Mouse (Mus musculus): ENCODE measurements around the gene Ppil6. TPM values are rescaled to one million over a fixed set of nuclear protein-coding genes. Genes with fewer than 3 reads are reported as not detected.
"Not testable (repeated sequence)": the region's sequence is repeated elsewhere in the genome, so short reads cannot be mapped to it uniquely, and the experiment has no call there.

Ppil6 gene
- polyA plus RNA-seq, 1 experiment from 2014 or later = 1.2 TPM

DNA sequence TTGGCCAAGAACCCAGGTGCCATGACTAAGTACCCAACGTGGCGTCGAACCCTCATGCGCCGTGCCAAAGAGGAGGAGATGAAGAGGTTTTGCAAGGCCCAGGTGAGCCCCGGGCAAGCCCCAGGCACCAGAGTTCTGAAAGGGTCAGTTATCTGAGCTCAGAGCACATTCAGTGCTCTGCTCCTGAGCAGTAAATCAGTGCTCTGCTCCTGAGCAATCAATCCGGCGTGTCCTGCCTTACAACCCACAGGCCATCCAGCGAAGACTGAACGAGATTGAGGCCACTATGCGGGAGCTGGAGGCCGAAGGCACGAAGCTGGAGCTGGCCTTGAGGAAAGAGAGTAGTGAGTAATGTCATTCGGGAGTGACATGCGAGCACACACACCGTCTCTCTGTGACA lies 4.5 kb upstream of the Ppil6 start:
- no peaks in the 10 kb centered on the region for H3K9me3 ChIP-seq
- no peak for DNase-seq (ENCODE audit: low spot score)
- no peak overlapping the region for H3K4me3 ChIP-seq
- H3K27ac ChIP-seq = no peak overlapping the region
- WGBS = 91% methylated on average over 16 of the region's 16 CpGs
- H3K36me3 ChIP-seq = peaks cover 80% of the 10 kb centered on the region
- no peaks in the 10 kb centered on the region for H3K27me3 ChIP-seq (ENCODE audit: insufficient read depth, poor library complexity, severe bottlenecking)
- H3K4me1 ChIP-seq (replicated peaks) = peaks cover 43% of the 10 kb centered on the region

GRCm38 (mm10) chr10:41486506-41487170 lies 3.6 kb upstream of the Ppil6 start:
- Histone ChIP-seq H3K36me3 (peaks cover 72% of the 10 kb centered on the region), H3K4me3 (no peak overlapping the region), H3K9me3 (no peaks in the 10 kb centered on the region), H3K27ac (no peak overlapping the region), H3K27me3 (ENCODE audit: insufficient read depth, poor library complexity, severe bottlenecking) (no peaks in the 10 kb centered on the region), H3K4me1 (replicated peaks) (peaks cover 36% of the 10 kb centered on the region)
- no peak for DNase-seq (ENCODE audit: low spot score)
- 87% methylated on average over 14 of the region's 14 CpGs for WGBS

- H3K4me3 ChIP-seq = peak overlapping the region; percentile 62
- no peaks in the 10 kb centered on the region for H3K27me3 ChIP-seq (ENCODE audit: insufficient read depth, poor library complexity, severe bottlenecking)
- 50% methylated on average over 7 of the region's 7 CpGs for WGBS
- H3K9me3 ChIP-seq = no peaks in the 10 kb centered on the region
- H3K4me1 ChIP-seq (replicated peaks) = peaks cover 36% of the 10 kb centered on the region
- H3K36me3 ChIP-seq = peaks cover 49% of the 10 kb centered on the region
- 0 out of 2 replicates have a peak overlapping the region, but pooled peaks have one; percentile 93 for H3K27ac ChIP-seq
- no peak for DNase-seq (ENCODE audit: low spot score)
Observed at GRCm38 (mm10) chr10:41488877-41489276, 1.4 kb upstream of the Ppil6 start.

GRCm38 (mm10) chr10:41489294-41489693 lies 945 bp upstream of the Ppil6 start:
- 35% methylated on average over 8 of the region's 8 CpGs for WGBS
- H3K4me3 ChIP-seq = peak overlapping the region; percentile 62
- peaks cover 45% of the 10 kb centered on the region for H3K36me3 ChIP-seq
- no peaks in the 10 kb centered on the region for H3K9me3 ChIP-seq
- H3K27ac ChIP-seq = peak overlapping the region; percentile 93
- H3K4me1 ChIP-seq (replicated peaks) = peaks cover 36% of the 10 kb centered on the region
- no peaks in the 10 kb centered on the region for H3K27me3 ChIP-seq (ENCODE audit: insufficient read depth, poor library complexity, severe bottlenecking)
- no peak for DNase-seq (ENCODE audit: low spot score)

GRCm38 (mm10) chr10:41490518-41490873 lies 257 bp downstream of the Ppil6 start:
- no peak for DNase-seq (ENCODE audit: low spot score)
- WGBS = 1% methylated on average over 29 of the region's 29 CpGs
- Histone ChIP-seq H3K4me1 (replicated peaks) (peaks cover 36% of the 10 kb centered on the region), H3K9me3 (no peaks in the 10 kb centered on the region), H3K4me3 (peak overlapping the region; percentile 62), H3K27ac (peak overlapping the region; percentile 93), H3K27me3 (ENCODE audit: insufficient read depth, poor library complexity, severe bottlenecking) (no peaks in the 10 kb centered on the region), H3K36me3 (peaks cover 33% of the 10 kb centered on the region)

GRCm38 (mm10) chr10:41491111-41491510 lies 872 bp downstream of the Ppil6 start:
- Histone ChIP-seq H3K4me3 (no peak overlapping the region; the same call in 1 of the 2 replicates), H3K27me3 (ENCODE audit: insufficient read depth, poor library complexity, severe bottlenecking) (no peaks in the 10 kb centered on the region), H3K36me3 (peaks cover 27% of the 10 kb centered on the region), H3K27ac (no peak overlapping the region), H3K9me3 (no peaks in the 10 kb centered on the region), H3K4me1 (replicated peaks) (peaks cover 36% of the 10 kb centered on the region)
- DNase-seq (ENCODE audit: low spot score) = no peak
- 50% methylated on average over 4 of the region's 4 CpGs for WGBS

DNA sequence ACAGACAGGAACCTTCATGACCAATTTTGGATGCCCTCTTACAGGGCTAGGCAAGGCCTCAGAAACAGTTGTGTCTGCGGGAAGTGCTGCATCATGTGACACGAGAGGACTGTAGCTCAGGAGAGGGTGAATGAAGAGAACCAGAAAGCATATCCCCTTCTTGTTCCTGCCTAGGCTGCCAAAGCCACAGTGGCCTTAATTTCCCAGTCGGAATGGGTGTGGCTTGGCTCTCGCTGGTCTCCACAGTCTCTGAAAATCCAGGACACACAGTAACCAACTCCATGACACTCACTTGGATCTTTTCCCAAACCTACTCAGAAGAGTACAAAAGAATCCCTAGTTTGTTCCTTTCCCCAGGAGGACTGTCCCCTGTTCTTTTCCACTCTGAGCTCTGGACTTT lies 10.7 kb downstream of the Ppil6 start:
- H3K27me3 ChIP-seq (ENCODE audit: insufficient read depth, poor library complexity, severe bottlenecking) = no peaks in the 10 kb centered on the region
- no peaks in the 10 kb centered on the region for H3K36me3 ChIP-seq
- no peaks in the 10 kb centered on the region for H3K4me1 ChIP-seq (replicated peaks)
- DNase-seq (ENCODE audit: low spot score) = no peak
- H3K9me3 ChIP-seq = no peaks in the 10 kb centered on the region
- no peak overlapping the region for H3K4me3 ChIP-seq
- H3K27ac ChIP-seq = no peak overlapping the region
- 72% methylated on average over 4 of the region's 4 CpGs for WGBS

DNA sequence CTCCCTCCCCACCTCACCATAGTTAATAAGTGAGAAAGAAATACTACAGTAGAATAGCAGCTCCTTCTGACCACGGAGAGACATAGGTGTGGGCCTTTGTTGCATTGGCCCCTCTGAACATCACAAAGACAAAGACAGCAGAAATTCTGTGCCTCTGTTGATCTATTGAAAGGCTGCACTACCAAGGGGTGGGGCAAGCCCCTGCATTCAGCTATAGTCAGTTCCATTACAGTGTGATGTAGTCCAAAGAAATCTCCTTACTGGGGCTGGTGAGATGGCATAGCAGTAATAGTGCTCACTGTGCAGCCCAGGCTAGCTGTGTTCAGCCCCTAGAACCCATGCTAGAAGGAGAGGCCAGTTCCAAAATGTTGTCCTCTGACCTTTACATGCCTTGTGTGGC lies 14.8 kb downstream of the Ppil6 start:
- WGBS = 92% methylated on average over 1 of the region's 1 CpGs
- no peaks in the 10 kb centered on the region for H3K36me3 ChIP-seq
- H3K27me3 ChIP-seq (ENCODE audit: insufficient read depth, poor library complexity, severe bottlenecking) = no peaks in the 10 kb centered on the region
- no peaks in the 10 kb centered on the region for H3K4me1 ChIP-seq (replicated peaks)
- H3K27ac ChIP-seq = no peak overlapping the region
- no peak overlapping the region for H3K4me3 ChIP-seq
- H3K9me3 ChIP-seq = no peaks in the 10 kb centered on the region
- DNase-seq (ENCODE audit: low spot score) = no peak

DNA sequence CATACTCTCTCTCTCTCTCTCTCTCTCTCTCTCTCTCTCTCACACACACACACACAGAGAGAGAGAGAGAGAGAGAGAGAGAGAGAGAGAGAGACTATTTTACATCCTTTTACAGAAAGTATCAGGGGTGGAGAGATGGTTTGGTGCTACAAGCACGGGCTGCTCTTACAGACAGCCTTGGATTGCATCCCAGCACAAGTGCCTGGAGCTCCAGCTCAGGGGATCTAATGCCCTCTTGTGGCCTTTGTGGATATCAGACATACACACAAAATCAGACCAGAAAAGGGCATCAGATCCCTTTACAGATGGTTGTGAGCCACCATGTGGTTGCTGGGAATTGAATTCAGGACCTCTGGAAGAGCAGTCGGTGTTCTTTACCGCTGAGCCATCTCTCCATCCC lies 15.2 kb downstream of the Ppil6 start:
- H3K4me3 ChIP-seq; H3K4me1 ChIP-seq (replicated peaks); H3K9me3 ChIP-seq; H3K27me3 ChIP-seq (ENCODE audit: insufficient read depth, poor library complexity, severe bottlenecking); H3K36me3 ChIP-seq; H3K27ac ChIP-seq: not testable (repeated sequence)
- WGBS = 3% methylated on average over 3 of the region's 3 CpGs
- DNase-seq (ENCODE audit: low spot score) = peak; percentile 63

DNA sequence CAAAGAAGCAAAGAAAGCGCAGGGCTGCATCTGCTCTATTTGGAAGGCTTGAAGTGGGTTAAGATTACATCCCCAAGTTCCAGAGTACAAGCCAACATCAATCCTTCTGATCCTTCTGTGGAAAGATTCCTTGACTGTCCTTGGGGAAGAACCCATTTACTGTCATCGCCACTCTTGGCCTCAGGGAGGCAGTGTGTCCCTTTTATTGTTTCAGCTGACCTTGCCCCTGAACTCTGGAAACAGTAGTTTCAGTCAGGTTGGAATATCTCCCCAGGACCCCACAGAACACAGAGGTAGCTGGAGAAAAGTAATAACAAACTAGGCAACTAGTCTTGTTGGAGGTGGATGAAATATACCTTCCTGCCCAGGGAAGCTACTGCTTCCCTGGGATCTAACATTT lies 18.9 kb downstream of the Ppil6 start:
- Histone ChIP-seq H3K27ac (no peak overlapping the region), H3K9me3 (no peaks in the 10 kb centered on the region), H3K27me3 (ENCODE audit: insufficient read depth, poor library complexity, severe bottlenecking) (no peaks in the 10 kb centered on the region), H3K36me3 (no peaks in the 10 kb centered on the region), H3K4me1 (replicated peaks) (no peaks in the 10 kb centered on the region), H3K4me3 (no peak overlapping the region)
- WGBS = 31% methylated on average over 2 of the region's 2 CpGs
- DNase-seq (ENCODE audit: low spot score) = no peak

GRCm38 (mm10) chr10:41514301-41514700 lies 24.1 kb downstream of the Ppil6 start:
- no peak for DNase-seq (ENCODE audit: low spot score)
- Histone ChIP-seq H3K4me3 (no peak overlapping the region), H3K27ac (no peak overlapping the region), H3K4me1 (replicated peaks) (peaks cover 5% of the 10 kb centered on the region; the same call in 1 of the 2 replicates), H3K36me3 (no peaks in the 10 kb centered on the region), H3K27me3 (ENCODE audit: insufficient read depth, poor library complexity, severe bottlenecking) (no peaks in the 10 kb centered on the region), H3K9me3 (no peaks in the 10 kb centered on the region)
- 78% methylated on average over 4 of the region's 4 CpGs for WGBS

DNA sequence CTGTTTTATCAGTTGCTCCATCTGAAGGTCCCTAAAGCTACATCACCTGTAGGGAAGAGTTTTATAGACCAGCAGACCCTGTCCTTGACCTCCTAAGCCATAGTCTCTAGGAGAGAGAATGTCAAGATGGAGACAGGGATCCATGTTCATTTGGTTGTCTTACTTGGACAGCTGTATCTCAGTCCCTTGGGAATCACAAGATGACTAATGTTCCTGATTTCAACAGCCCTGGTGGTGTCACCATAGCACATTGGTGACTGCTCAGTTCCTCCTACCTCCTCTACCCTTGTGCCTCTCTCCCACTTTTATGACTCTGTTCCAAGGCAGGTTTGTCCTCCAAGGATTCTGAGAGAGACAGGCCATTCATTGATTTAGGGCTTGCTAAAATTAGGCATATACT lies 24.7 kb downstream of the Ppil6 start:
- Histone ChIP-seq H3K4me1 (replicated peaks) (peaks cover 5% of the 10 kb centered on the region; the same call in 1 of the 2 replicates), H3K4me3 (no peak overlapping the region)
- DNase-seq (ENCODE audit: low spot score) = no peak

GRCm38 (mm10) chr10:41518508-41518980 lies 28.3 kb downstream of the Ppil6 start:
- WGBS = under 1% methylated on average over 23 of the region's 23 CpGs
- Histone ChIP-seq H3K27me3 (ENCODE audit: insufficient read depth, poor library complexity, severe bottlenecking) (no peaks in the 10 kb centered on the region), H3K36me3 (peaks cover 10% of the 10 kb centered on the region), H3K9me3 (no peaks in the 10 kb centered on the region), H3K27ac (peak overlapping the region; percentile 99), H3K4me3 (peak overlapping the region; percentile 95), H3K4me1 (replicated peaks) (peaks cover 31% of the 10 kb centered on the region)
- no peak for DNase-seq (ENCODE audit: low spot score)

More for the DNA sequence above, 24.7 kb downstream of the Ppil6 start:
- Histone ChIP-seq H3K27ac (no peak overlapping the region), H3K9me3 (no peaks in the 10 kb centered on the region), H3K36me3 (no peaks in the 10 kb centered on the region), H3K27me3 (ENCODE audit: insufficient read depth, poor library complexity, severe bottlenecking) (no peaks in the 10 kb centered on the region)

Measured in hindbrain, embryonic 10.5 days (tissue).